In the genomic region with DNA sequence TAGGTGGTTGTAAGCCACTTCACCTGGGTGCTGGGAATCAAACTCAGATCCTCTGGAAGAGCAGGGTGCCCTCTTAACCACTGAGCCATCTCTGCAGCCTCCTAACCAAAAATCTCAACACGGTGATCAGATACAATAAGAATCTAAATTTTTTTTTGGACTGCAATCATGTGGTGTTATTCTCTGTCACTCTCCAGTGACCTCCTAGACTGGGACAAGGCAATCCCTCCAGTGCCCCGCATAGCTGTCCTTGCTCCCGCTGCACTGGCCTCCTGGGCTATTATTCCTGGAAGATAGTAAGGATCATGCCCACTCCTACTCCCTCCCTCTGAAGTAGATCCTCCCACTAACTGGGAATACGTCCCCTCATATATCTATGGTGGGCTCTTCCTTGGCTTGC, we compare ENCODE assay signal across 36 mouse cellular contexts. TPM values are rescaled to one million over a fixed set of nuclear protein-coding genes. Genes with fewer than 3 reads are reported as not detected.
"Had no signal": no experiment of that assay in that cellular context is flagged by ENCODE, and none has a peak within 500 bp of the region (broad histone marks: within the 10 kb centered on the region; RNA-seq: fewer than 3 reads in every experiment).

No protein-coding gene starts in this region.

- DNase-seq: gastrocnemius, adult 2 months; gastrocnemius, postnatal 10 days; gastrocnemius, postnatal 25 days; heart, adult 2 months; heart, postnatal 4 days; kidney, adult 18-20 months; kidney, adult 8-10 months; kidney, postnatal 10 days; kidney, postnatal 25 days; kidney, postnatal 4 days; liver; liver, embryonic 13.5 days had no signal

- H3K9ac ChIP-seq: heart, embryonic 12.5 days; hindbrain, embryonic 12.5 days; hindbrain, embryonic 14.5 days; limb, embryonic 12.5 days; liver, embryonic 13.5 days had no signal

- ATAC-seq: hindbrain, embryonic 16.5 days; inflammation-experienced regulatory T-cells, adult 6 months; intestine, embryonic 16.5 days had no signal

- H3K9me3 ChIP-seq: heart, embryonic 12.5 days; hindbrain, embryonic 10.5 days; hindbrain, embryonic 12.5 days; limb, embryonic 10.5 days; limb, embryonic 12.5 days; liver, embryonic 13.5 days had no signal

- H3K36me3 ChIP-seq: heart, embryonic 12.5 days; hindbrain, embryonic 10.5 days; hindbrain, embryonic 12.5 days; limb, embryonic 10.5 days; limb, embryonic 12.5 days; liver, embryonic 13.5 days had no signal

- H3K4me1 ChIP-seq: heart, embryonic 12.5 days; liver, embryonic 13.5 days had no signal

- H3K27ac ChIP-seq: gastrocnemius, adult 2 months; heart, adult 2 months; hindbrain, embryonic 10.5 days; hindbrain, embryonic 12.5 days; hindbrain, embryonic 14.5 days; layer of hippocampus, adult 2 months; left cerebral cortex, adult 2 months; limb, embryonic 12.5 days; liver, embryonic 13.5 days had no signal

- H3K4me2 ChIP-seq: heart, embryonic 12.5 days; hindbrain, embryonic 12.5 days; hindbrain, embryonic 14.5 days; limb, embryonic 12.5 days; liver, embryonic 11.5 days; liver, embryonic 13.5 days had no signal

- H3K4me3 ChIP-seq: gastrocnemius, adult 2 months; heart, adult 2 months; heart, embryonic 12.5 days; hindbrain, embryonic 10.5 days; hindbrain, embryonic 12.5 days; layer of hippocampus, adult 2 months; left cerebral cortex, adult 2 months; limb, embryonic 10.5 days; limb, embryonic 12.5 days; liver, embryonic 13.5 days had no signal

RNA-seq across cellular contexts. Expression of gene Foxe3, which starts 15.5 kb away (rescaled TPM):
- total RNA-seq: gastrocnemius, adult 2 months; gastrocnemius, postnatal 10 days; gastrocnemius, postnatal 25 days; gastrocnemius, postnatal 4 days; granulocyte monocyte progenitor cell, adult 5-6 weeks; heart, adult 2 months; heart, postnatal 25 days; heart, postnatal 4 days; layer of hippocampus, adult 2 months; layer of hippocampus, postnatal 10 days; layer of hippocampus, postnatal 25 days; left cerebral cortex, adult 2 months; left cerebral cortex, postnatal 14 days; left cerebral cortex, postnatal 36 days had no signal
- polyA plus RNA-seq: heart, adult 2 months; heart, embryonic 12.5 days; heart, embryonic 14.5 days; heart, embryonic 16.5 days; hindbrain, embryonic 12.5 days; hindbrain, embryonic 14.5 days; hindbrain, embryonic 16.5 days; inflammation-experienced regulatory T-cells, adult 6 months; intestine, embryonic 16.5 days; kidney, embryonic 14.5 days; kidney, embryonic 16.5 days; limb, embryonic 10.5 days; limb, embryonic 12.5 days; limb, embryonic 14.5 days; liver, embryonic 11.5 days; liver, embryonic 13.5 days had no signal

RNA-seq across cellular contexts. Expression of gene Foxd2, which starts 32.6 kb away (rescaled TPM):
- polyA plus RNA-seq: heart, embryonic 12.5 days; heart, embryonic 14.5 days; heart, embryonic 16.5 days; hindbrain, embryonic 14.5 days; liver, embryonic 13.5 days had no signal
